Mouse (Mus musculus): ENCODE results near the gene Vwa1.
"Not testable (repeated sequence)": the region's sequence is repeated elsewhere in the genome, so short reads cannot be mapped to it uniquely, and the experiment has no call there.

GRCm38 (mm10) chr4:155788833-155789232 is 14.3 kb upstream of the Vwa1 start:
- TF ChIP-seq CTCF, EP300 (IDR thresholded peaks at IDR 0.05; ENCODE audit: low read depth): not testable (repeated sequence)

Data from liver, postnatal 0 days (tissue).